Mouse (Mus musculus) heart, embryonic 11.5 days (tissue): ENCODE data around the gene Tjp3. TPM values are rescaled to one million over a fixed set of nuclear protein-coding genes. Genes with fewer than 3 reads are reported as not detected.

Experiments used
- ATAC-seq: fragments of 200-750 bp; cut with Nextera tagmentation; replicated peaks from 2 replicates; pipeline ENCODE4 v1.8.0; 2017; ENCODE audit warnings: moderate library complexity; ENCODE audit not compliant: insufficient number of reproducible peaks, low FRiP score, low TSS enrichment
- H3K27ac ChIP-seq: fragments of 300-500 bp; sonication (generic); 2 replicates; pipeline ENCODE4 v1.5.1; 2014; ENCODE audit warnings: mild to moderate bottlenecking, low read depth, low read length
- H3K27me3 ChIP-seq: fragments of 300-500 bp; sonication (generic); 2 replicates; pipeline ENCODE4 v1.6.1; 2014; ENCODE audit warnings: mild to moderate bottlenecking, low read length, mixed read lengths; ENCODE audit not compliant: control insufficient read depth, insufficient read depth
- H3K36me3 ChIP-seq: fragments of 300-500 bp; sonication (generic); 2 replicates; pipeline ENCODE4 v1.6.1; 2014; ENCODE audit warnings: mild to moderate bottlenecking, low read length, moderate library complexity, mixed read lengths; ENCODE audit not compliant: control insufficient read depth, insufficient read depth
- H3K4me1 ChIP-seq: fragments of 300-500 bp; sonication (generic); 2 replicates; pipeline ENCODE4 v1.6.1; 2014; ENCODE audit warnings: low read length; ENCODE audit not compliant: control insufficient read depth, insufficient read depth
- H3K4me2 ChIP-seq: fragments of 300-500 bp; sonication (generic); 2 replicates; pipeline ENCODE4 v1.6.1; 2014; ENCODE audit warnings: mild to moderate bottlenecking, moderate library complexity
- H3K4me3 ChIP-seq: fragments of 300-500 bp; sonication (generic); 2 replicates; pipeline ENCODE4 v1.5.1; 2014; ENCODE audit warnings: low read depth, low read length
- H3K9ac ChIP-seq: fragments of 300-500 bp; sonication (generic); 2 replicates; pipeline ENCODE4 v1.6.1; 2014; ENCODE audit warnings: mild to moderate bottlenecking, low read depth, low read length, moderate library complexity
- H3K9me3 ChIP-seq: fragments of 300-500 bp; sonication (generic); replicated peaks from 2 replicates; pipeline ENCODE4 v1.6.1; 2016; ENCODE audit warnings: low read length; ENCODE audit not compliant: control insufficient read depth
- WGBS: fragments of 180-500 bp; shearing (Covaris S2); extraction: QIAGEN DNeasy Blood & Tissue Kit; methylation state at CpG from one replicate; pipeline ENCODE4 v1.1.7; 2014; ENCODE audit not compliant: insufficient replicate concordance; 5-methylcytosine and 5-hydroxymethylcytosine counted together
- polyA plus RNA-seq: library from polyadenylated mRNA; unstranded; fragments of >200 nt; fragmentation: Nextera tagmentation; extraction: Ambion mirVana; gene quantifications from 2 replicates; pipeline ENCODE4 v1.2.1, GENCODE M21; 2014

Tjp3 gene
- 0.90 and 1.4 TPM in 2 replicates for polyA plus RNA-seq

- H3K36me3 ChIP-seq, result no peaks in the 10 kb centered on the region
- 0 out of 2 replicates have a peak within 1 kb of the TSS, but pooled peaks have one; percentile 80 for H3K4me3 ChIP-seq
- H3K9me3 ChIP-seq, result no peaks in the 10 kb centered on the region
- 72% methylated on average over 9 of the region's 9 CpGs for WGBS
- H3K4me1 ChIP-seq, result peaks cover 33% of the 10 kb centered on the region
- H3K4me2 ChIP-seq, result peak within 1 kb of the TSS; percentile 19; the same call in 1 of the 2 replicates
- ATAC-seq, result no peak
- H3K27ac ChIP-seq, result no peak within 1 kb of the TSS
- H3K9ac ChIP-seq, result no peak within 1 kb of the TSS
- H3K27me3 ChIP-seq, result peaks cover 32% of the 10 kb centered on the region
These were observed at the start of gene Tjp3 for GRCm38 (mm10) chr10:81291511-81292104. TSS of gene Tjp3 (minus strand) at chr10:81291581.

GRCm38 (mm10) chr10:81340551-81341332 is 49.4 kb upstream of the Tjp3 start:
- no peak overlapping the region for H3K4me2 ChIP-seq
- H3K9me3 ChIP-seq, result no peaks in the 10 kb centered on the region
- ATAC-seq, result no peak
- WGBS, result 34% methylated on average over 17 of the region's 17 CpGs
- no peaks in the 10 kb centered on the region for H3K36me3 ChIP-seq
- H3K4me3 ChIP-seq, result no peak overlapping the region
- H3K4me1 ChIP-seq, result peaks cover 15% of the 10 kb centered on the region; the same call in 1 of the 2 replicates
- no peak overlapping the region for H3K27ac ChIP-seq
- peaks cover 50% of the 10 kb centered on the region for H3K27me3 ChIP-seq
- no peak overlapping the region for H3K9ac ChIP-seq

- H3K36me3 ChIP-seq, result no peaks in the 10 kb centered on the region; the same call in 1 of the 2 replicates
- no peak for ATAC-seq
- WGBS, result 95% methylated on average over 4 of the region's 4 CpGs
- H3K4me1 ChIP-seq, result peaks cover 20% of the 10 kb centered on the region
- peaks cover 25% of the 10 kb centered on the region for H3K27me3 ChIP-seq
- H3K9ac ChIP-seq, result no peak overlapping the region
- H3K4me3 ChIP-seq, result no peak overlapping the region
- no peak overlapping the region for H3K27ac ChIP-seq
- H3K4me2 ChIP-seq, result no peak overlapping the region
- H3K9me3 ChIP-seq, result no peaks in the 10 kb centered on the region
These were observed 45.2 kb upstream of the Tjp3 start for GRCm38 (mm10) chr10:81336558-81336957.

- no peak overlapping the region for H3K4me2 ChIP-seq
- 0 out of 2 replicates have a peak overlapping the region, but pooled peaks have one; percentile 22 for H3K27ac ChIP-seq
- ATAC-seq, result no peak; the same call in 1 of the 2 replicates
These were observed 44.3 kb upstream of the Tjp3 start for GRCm38 (mm10) chr10:81335393-81336340.

GRCm38 (mm10) chr10:81334324-81334723 is 42.9 kb upstream of the Tjp3 start:
- WGBS, result 74% methylated on average over 11 of the region's 11 CpGs
- ATAC-seq, result no peak
- no peaks in the 10 kb centered on the region for H3K9me3 ChIP-seq
- H3K27ac ChIP-seq, result no peak overlapping the region
- H3K4me3 ChIP-seq, result no peak overlapping the region
- H3K27me3 ChIP-seq, result peaks cover 17% of the 10 kb centered on the region
- H3K4me2 ChIP-seq, result no peak overlapping the region
- peaks cover 36% of the 10 kb centered on the region for H3K4me1 ChIP-seq
- no peaks in the 10 kb centered on the region; the same call in 1 of the 2 replicates for H3K36me3 ChIP-seq
- no peak overlapping the region for H3K9ac ChIP-seq

More at GRCm38 (mm10) chr10:81335393-81336340, 44.3 kb upstream of the Tjp3 start:
- WGBS, result 48% methylated on average over 19 of the region's 19 CpGs
- Histone ChIP-seq H3K4me3 (no peak overlapping the region), H3K9ac (peak overlapping the region; percentile 39; the same call in 1 of the 2 replicates), H3K36me3 (no peaks in the 10 kb centered on the region; the same call in 1 of the 2 replicates), H3K27me3 (peaks cover 21% of the 10 kb centered on the region), H3K9me3 (no peaks in the 10 kb centered on the region), H3K4me1 (peaks cover 23% of the 10 kb centered on the region)

- H3K4me1 ChIP-seq, result peaks cover 49% of the 10 kb centered on the region
- H3K9ac ChIP-seq, result peak overlapping the region; percentile 67
- no peaks in the 10 kb centered on the region; the same call in 1 of the 2 replicates for H3K36me3 ChIP-seq
- 18% methylated on average over 29 of the region's 29 CpGs for WGBS
- peak overlapping the region; percentile 22 for H3K4me3 ChIP-seq
- H3K27me3 ChIP-seq, result peaks cover 3% of the 10 kb centered on the region
- peak overlapping the region; percentile 57 for H3K4me2 ChIP-seq
- no peak overlapping the region for H3K27ac ChIP-seq
- ATAC-seq, result no peak
- H3K9me3 ChIP-seq, result no peaks in the 10 kb centered on the region
These were observed 40.9 kb upstream of the Tjp3 start for GRCm38 (mm10) chr10:81332277-81332676.

GRCm38 (mm10) chr10:81330007-81330406 is 38.6 kb upstream of the Tjp3 start:
- peak overlapping the region; percentile 90 for H3K27ac ChIP-seq
- ATAC-seq, result no peak
- H3K4me3 ChIP-seq, result no peak overlapping the region
- H3K4me2 ChIP-seq, result peak overlapping the region; percentile 59
- H3K9me3 ChIP-seq, result no peaks in the 10 kb centered on the region
- peak overlapping the region; percentile 31; the same call in 1 of the 2 replicates for H3K9ac ChIP-seq
- peaks cover 20% of the 10 kb centered on the region for H3K36me3 ChIP-seq
- peaks cover 50% of the 10 kb centered on the region for H3K4me1 ChIP-seq
- 58% methylated on average over 4 of the region's 4 CpGs for WGBS
- peaks cover 3% of the 10 kb centered on the region for H3K27me3 ChIP-seq
